Mouse (Mus musculus): ENCODE data around the gene B4galt2. TPM values are rescaled to one million over a fixed set of nuclear protein-coding genes. Genes with fewer than 3 reads are reported as not detected.

B4galt2 gene
- polyA plus RNA-seq, 1 experiment from 2014 or later: 26.2 TPM

Other genes with a start within 250 kb of the B4galt2 start
- gene Dmap1, start 201.2 kb downstream of the B4galt2 start, polyA plus RNA-seq (2016; fragmentation: Nextera tagmentation; extraction: Ambion mirVana): 89.7 and 92.2 TPM in 2 replicates
- not detected in 2 replicates for gene Gm12845, start 159.1 kb downstream of the B4galt2 start, polyA plus RNA-seq (2016; fragmentation: Nextera tagmentation; extraction: Ambion mirVana)
- gene Klf17, start 117.8 kb downstream of the B4galt2 start, polyA plus RNA-seq (2016; fragmentation: Nextera tagmentation; extraction: Ambion mirVana): 0.06 TPM in 1 of 2 replicates, not detected in the other
- 9.4 and 10.3 TPM in 2 replicates for gene Slc6a9, start 49.0 kb downstream of the B4galt2 start, polyA plus RNA-seq (2016; fragmentation: Nextera tagmentation; extraction: Ambion mirVana)
- 0.96 and 1.3 TPM in 2 replicates for gene Ccdc24, start 10.9 kb downstream of the B4galt2 start, polyA plus RNA-seq (2016; fragmentation: Nextera tagmentation; extraction: Ambion mirVana)
- gene Atp6v0b, start 3.8 kb upstream of the B4galt2 start, polyA plus RNA-seq (2016; fragmentation: Nextera tagmentation; extraction: Ambion mirVana): 143 and 147 TPM in 2 replicates
- 22.7 and 25.1 TPM in 2 replicates for gene Dph2, start 8.5 kb upstream of the B4galt2 start, polyA plus RNA-seq (2016; fragmentation: Nextera tagmentation; extraction: Ambion mirVana)
- gene Ipo13, start 31.5 kb upstream of the B4galt2 start, polyA plus RNA-seq (2016; fragmentation: Nextera tagmentation; extraction: Ambion mirVana): 56.0 and 56.7 TPM in 2 replicates
- gene Artn, start 46.3 kb upstream of the B4galt2 start, polyA plus RNA-seq (2016; fragmentation: Nextera tagmentation; extraction: Ambion mirVana): 6.5 and 13.5 TPM in 2 replicates

Measured in limb, embryonic 10.5 days (tissue).